Mouse (Mus musculus): ENCODE results near the gene Gsdma. TPM values are rescaled to one million over a fixed set of nuclear protein-coding genes. Genes with fewer than 3 reads are reported as not detected.
"Not testable (repeated sequence)": the region's sequence is repeated elsewhere in the genome, so short reads cannot be mapped to it uniquely, and the experiment has no call there.

The Gsdma gene
- total and polyA plus RNA-seq, 2 experiments from 2014 or later, result 0.15 TPM; not detected in 1

- ATAC-seq (peak; percentile 87), DNase-seq (peak; percentile 88)
- no peak overlapping the region for H3K9ac ChIP-seq
- no peaks in the 10 kb centered on the region for H3K27me3 ChIP-seq (ENCODE audit: insufficient read depth, low read length)
- peak; percentile 93 for TF ChIP-seq CTCF (IDR thresholded peaks at IDR 0.05; ENCODE audit: low read depth)
- peak overlapping the region; percentile 30; the same call in 1 of the 2 replicates for H3K4me2 ChIP-seq (ENCODE audit: low read depth)
- H3K4me1 ChIP-seq (ENCODE audit: insufficient read depth), result peaks cover 3% of the 10 kb centered on the region; the same call in 1 of the 2 replicates
- 10% methylated on average over 6 of the region's 6 CpGs for whole genome bisulfite sequencing
- H3K36me3 ChIP-seq (ENCODE audit: insufficient read depth), result no peaks in the 10 kb centered on the region
- H3K27ac ChIP-seq (ENCODE audit: low read depth, low read length), result no peak overlapping the region
- no peak overlapping the region for H3K4me3 ChIP-seq (ENCODE audit: low read depth, low read length)
- H3K9me3 ChIP-seq (ENCODE audit: low read length), result no peaks in the 10 kb centered on the region
Measured at GRCm38 (mm10) chr11:98660517-98660916, 3.6 kb upstream of the Gsdma start.

DNA sequence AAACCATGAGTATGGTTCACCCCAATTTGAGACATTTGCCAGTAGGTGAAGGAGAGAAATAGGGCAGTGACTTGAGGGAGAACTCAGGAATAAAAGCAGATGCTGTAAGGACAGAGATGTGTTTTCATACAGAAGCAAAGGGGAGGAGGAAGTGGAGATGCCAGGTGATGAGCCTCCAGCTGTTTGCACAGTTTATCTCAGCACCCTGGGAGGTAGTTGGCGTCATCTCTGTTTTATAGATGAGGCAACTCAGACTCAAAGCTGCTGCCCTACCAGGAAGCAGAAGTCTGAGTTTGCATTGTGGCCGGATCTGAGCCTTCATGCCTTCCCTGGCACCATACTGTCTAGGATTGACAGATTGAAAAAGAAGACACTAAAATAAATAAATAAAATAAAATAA is 4.8 kb downstream of the Gsdma start:
- no peak overlapping the region for H3K27ac ChIP-seq (ENCODE audit: low read depth, low read length)
- TF ChIP-seq CTCF (IDR thresholded peaks at IDR 0.05; ENCODE audit: low read depth), result no peak
- H3K27me3 ChIP-seq (ENCODE audit: insufficient read depth, low read length), result no peaks in the 10 kb centered on the region
- H3K9me3 ChIP-seq (ENCODE audit: low read length), result no peaks in the 10 kb centered on the region
- DNase-seq (no peak), ATAC-seq (no peak)
- no peaks in the 10 kb centered on the region for H3K36me3 ChIP-seq (ENCODE audit: insufficient read depth)
- no peak overlapping the region for H3K4me2 ChIP-seq (ENCODE audit: low read depth)
- no peaks in the 10 kb centered on the region for H3K4me1 ChIP-seq (ENCODE audit: insufficient read depth)
- 68% methylated on average over 2 of the region's 2 CpGs for WGBS
- H3K4me3 ChIP-seq (ENCODE audit: low read depth, low read length), result no peak overlapping the region
- no peak overlapping the region for H3K9ac ChIP-seq

DNA sequence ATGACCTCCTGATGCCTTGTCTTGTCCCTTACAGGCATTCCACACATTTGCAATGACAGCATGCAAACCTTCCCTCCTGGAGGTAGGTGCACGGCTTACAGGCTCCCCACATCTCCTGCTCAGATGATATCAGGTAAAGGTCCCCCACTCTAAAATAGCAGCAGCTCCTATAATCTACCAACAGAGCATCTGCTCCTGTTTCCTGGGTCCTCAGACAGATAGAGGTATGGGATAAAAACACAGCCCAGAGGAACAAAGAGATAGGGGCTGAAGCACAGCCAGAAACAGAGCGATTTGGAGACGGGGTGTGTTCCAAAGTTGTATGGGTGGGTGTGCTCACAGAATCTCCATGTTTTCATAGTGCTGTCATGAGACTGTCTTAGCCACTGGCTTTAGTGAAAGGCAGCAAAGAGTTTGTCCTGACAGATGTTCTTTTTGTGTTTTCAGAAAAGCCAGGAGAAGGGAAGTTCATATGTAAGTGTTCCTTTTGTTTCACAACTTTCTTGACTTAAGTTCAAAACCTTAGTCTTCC is 7.2 kb downstream of the Gsdma start:
- Histone ChIP-seq H3K4me3 (ENCODE audit: low read depth, low read length) (no peak overlapping the region), H3K36me3 (ENCODE audit: insufficient read depth) (no peaks in the 10 kb centered on the region), H3K9me3 (ENCODE audit: low read length) (no peaks in the 10 kb centered on the region), H3K4me1 (ENCODE audit: insufficient read depth) (no peaks in the 10 kb centered on the region), H3K27ac (ENCODE audit: low read depth, low read length) (no peak overlapping the region), H3K9ac (no peak overlapping the region), H3K27me3 (ENCODE audit: insufficient read depth, low read length) (no peaks in the 10 kb centered on the region), H3K4me2 (ENCODE audit: low read depth) (no peak overlapping the region)
- WGBS, result 83% methylated on average over 3 of the region's 3 CpGs
- ATAC-seq (no peak), DNase-seq (no peak)
- TF ChIP-seq CTCF (IDR thresholded peaks at IDR 0.05; ENCODE audit: low read depth), result no peak

GRCm38 (mm10) chr11:98671857-98672256 is 7.7 kb downstream of the Gsdma start:
- TF ChIP-seq CTCF (IDR thresholded peaks at IDR 0.05; ENCODE audit: low read depth), result no peak
- Histone ChIP-seq H3K27ac (ENCODE audit: low read depth, low read length) (no peak overlapping the region), H3K4me2 (ENCODE audit: low read depth) (no peak overlapping the region), H3K9me3 (ENCODE audit: low read length) (no peaks in the 10 kb centered on the region), H3K36me3 (ENCODE audit: insufficient read depth) (no peaks in the 10 kb centered on the region), H3K4me3 (ENCODE audit: low read depth, low read length) (no peak overlapping the region), H3K27me3 (ENCODE audit: insufficient read depth, low read length) (no peaks in the 10 kb centered on the region), H3K9ac (no peak overlapping the region), H3K4me1 (ENCODE audit: insufficient read depth) (no peaks in the 10 kb centered on the region)
- ATAC-seq (no peak), DNase-seq (no peak)
- WGBS, result 62% methylated on average over 5 of the region's 5 CpGs

DNA sequence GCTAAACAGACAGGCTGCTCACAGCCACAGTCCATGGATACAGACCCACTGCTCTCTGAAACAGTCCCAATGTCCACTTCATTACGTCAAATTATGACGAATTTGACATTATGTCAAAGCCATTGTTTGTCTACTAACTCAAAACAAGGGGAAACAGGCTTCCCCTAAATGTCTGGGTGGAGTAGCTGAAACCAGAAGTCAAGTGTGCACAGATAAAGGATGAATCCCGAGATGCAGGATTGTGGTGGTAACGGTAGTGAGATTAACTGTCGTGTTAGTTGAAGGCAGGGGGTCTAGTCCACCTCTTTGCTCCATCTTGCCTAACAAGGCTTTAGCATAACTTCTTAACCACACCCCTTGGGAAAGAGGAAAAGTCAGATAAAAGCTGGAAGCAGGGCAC is 8.3 kb downstream of the Gsdma start:
- no peaks in the 10 kb centered on the region for H3K36me3 ChIP-seq (ENCODE audit: insufficient read depth)
- no peak overlapping the region for H3K27ac ChIP-seq (ENCODE audit: low read depth, low read length)
- no peak for TF ChIP-seq CTCF (IDR thresholded peaks at IDR 0.05; ENCODE audit: low read depth)
- WGBS, result 90% methylated on average over 5 of the region's 5 CpGs
- H3K4me3 ChIP-seq (ENCODE audit: low read depth, low read length), result no peak overlapping the region
- no peak overlapping the region for H3K9ac ChIP-seq
- no peaks in the 10 kb centered on the region for H3K9me3 ChIP-seq (ENCODE audit: low read length)
- DNase-seq, result no peak
- no peak for ATAC-seq
- H3K27me3 ChIP-seq (ENCODE audit: insufficient read depth, low read length), result no peaks in the 10 kb centered on the region
- no peak overlapping the region for H3K4me2 ChIP-seq (ENCODE audit: low read depth)
- H3K4me1 ChIP-seq (ENCODE audit: insufficient read depth), result no peaks in the 10 kb centered on the region

DNA sequence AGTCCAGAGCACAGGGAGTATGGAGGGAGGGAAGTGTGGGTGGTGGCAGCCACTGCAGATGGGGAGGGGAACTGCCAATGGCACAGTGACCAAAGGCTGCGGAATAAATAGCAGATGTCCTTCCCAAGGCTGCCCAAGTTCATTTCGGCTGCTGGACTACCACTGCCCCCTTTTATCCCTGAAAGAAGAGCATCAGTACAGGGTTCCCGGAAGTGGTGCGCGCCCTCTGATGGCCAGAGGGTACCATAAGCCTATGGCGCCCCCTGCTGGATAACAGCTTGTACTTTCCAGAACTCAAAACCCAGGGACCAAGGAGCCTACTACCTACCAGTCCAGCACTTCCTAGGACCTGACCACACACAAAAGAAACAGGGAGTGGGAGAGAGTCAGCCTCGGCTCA is 9.0 kb downstream of the Gsdma start:
- H3K36me3 ChIP-seq (ENCODE audit: insufficient read depth); H3K9me3 ChIP-seq (ENCODE audit: low read length); H3K27ac ChIP-seq (ENCODE audit: low read depth, low read length); H3K27me3 ChIP-seq (ENCODE audit: insufficient read depth, low read length); H3K4me1 ChIP-seq (ENCODE audit: insufficient read depth); H3K9ac ChIP-seq; H3K4me3 ChIP-seq (ENCODE audit: low read depth, low read length); H3K4me2 ChIP-seq (ENCODE audit: low read depth): not testable (repeated sequence)
- peak; percentile 75 for TF ChIP-seq CTCF (IDR thresholded peaks at IDR 0.05; ENCODE audit: low read depth)
- DNase-seq, result peak; percentile 62
- peak; percentile 56 for ATAC-seq
- WGBS, result 9% methylated on average over 6 of the region's 7 CpGs

DNA sequence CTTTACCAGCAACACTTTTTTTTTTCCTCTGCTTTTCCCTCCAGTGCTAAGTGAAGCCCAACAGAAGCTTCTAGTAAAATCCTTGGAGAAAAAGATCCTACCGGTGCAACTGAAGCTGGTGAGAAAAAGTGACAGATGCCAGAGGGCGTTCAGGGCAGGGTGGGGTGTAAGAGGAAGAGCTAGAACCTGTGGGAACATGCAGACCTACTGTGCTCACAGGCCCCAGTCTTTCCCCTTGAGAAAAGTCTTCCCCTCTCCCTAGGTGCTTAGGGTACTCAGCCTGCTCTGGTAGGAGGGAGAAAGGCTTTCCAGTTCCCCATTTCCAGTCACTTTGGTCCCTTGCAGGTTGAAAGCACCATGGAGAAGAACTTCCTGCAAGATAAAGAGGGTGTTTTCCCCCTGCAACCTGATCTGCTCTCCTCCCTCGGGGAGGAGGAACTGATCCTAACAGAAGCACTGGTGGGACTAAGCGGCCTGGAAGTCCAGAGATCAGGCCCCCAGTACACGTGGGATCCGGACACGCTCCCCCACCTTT is 11.7 kb downstream of the Gsdma start:
- 61% methylated on average over 7 of the region's 7 CpGs for WGBS
- DNase-seq (no peak), ATAC-seq (no peak)
- Histone ChIP-seq H3K9me3 (ENCODE audit: low read length) (no peaks in the 10 kb centered on the region), H3K27ac (ENCODE audit: low read depth, low read length) (no peak overlapping the region), H3K4me2 (ENCODE audit: low read depth) (no peak overlapping the region), H3K27me3 (ENCODE audit: insufficient read depth, low read length) (no peaks in the 10 kb centered on the region), H3K4me1 (ENCODE audit: insufficient read depth) (no peaks in the 10 kb centered on the region), H3K9ac (no peak overlapping the region), H3K4me3 (ENCODE audit: low read depth, low read length) (no peak overlapping the region), H3K36me3 (ENCODE audit: insufficient read depth) (no peaks in the 10 kb centered on the region)
- no peak for TF ChIP-seq CTCF (IDR thresholded peaks at IDR 0.05; ENCODE audit: low read depth)
